Mouse (Mus musculus): ENCODE measurements around the gene Olfr855.

- TF ChIP-seq POLR2A (IDR thresholded peaks at IDR 0.05; ENCODE audit: borderline replicate concordance, control insufficient read depth, low read depth, low read length) (no peak), CTCF (IDR thresholded peaks at IDR 0.05; ENCODE audit: control insufficient read depth, insufficient read depth, low read length) (no peak)
Observed at GRCm38 (mm10) chr9:19629574-19629973, 47.2 kb downstream of the Olfr855 start.
